ENCODE assay signal across 9 mouse cellular contexts in the genomic region with DNA sequence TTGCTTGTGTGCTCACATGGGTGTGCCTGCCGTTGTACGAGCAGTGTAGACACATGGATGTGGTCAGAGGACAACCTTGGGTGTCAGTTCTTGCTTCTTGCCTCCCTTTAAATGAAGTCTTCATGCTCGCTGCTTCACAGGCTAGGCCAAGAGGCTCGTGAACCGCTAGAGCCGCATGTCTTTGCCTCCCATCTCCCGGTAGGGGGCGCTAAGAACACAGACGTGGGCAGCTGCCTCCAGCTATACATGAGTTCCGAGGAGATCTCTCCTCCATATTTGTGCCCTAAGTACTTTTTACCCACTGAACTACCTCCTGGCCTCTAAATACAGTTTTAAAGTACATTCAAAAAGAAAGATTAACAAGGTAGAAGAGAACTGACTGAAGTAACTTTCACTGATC. TPM values are rescaled to one million over a fixed set of nuclear protein-coding genes. Genes with fewer than 3 reads are reported as not detected.
DNase-seq lines count a peak whose midpoint lies in the region; ATAC-seq and TF ChIP-seq lines count a peak whose summit lies in the region.
"Had no signal": no experiment of that assay in that cellular context is flagged by ENCODE, and none has a peak within 500 bp of the region (broad histone marks: within the 10 kb centered on the region; RNA-seq: fewer than 3 reads in every experiment).

No protein-coding gene starts in this region.

- H3K36me3 ChIP-seq in forebrain, embryonic 14.5 days (ENCODE audit: control insufficient read depth, insufficient read depth, low read length) = no peaks in the 10 kb centered on the region
- H3K36me3 ChIP-seq in lung, embryonic 14.5 days (ENCODE audit: insufficient read depth) = no peaks in the 10 kb centered on the region

- no peak overlapping the region for H3K4me2 ChIP-seq in forebrain, embryonic 14.5 days (ENCODE audit: low read length)
- no peak overlapping the region for H3K4me2 ChIP-seq in lung, embryonic 14.5 days

- H3K4me1 ChIP-seq in forebrain, embryonic 14.5 days (ENCODE audit: control insufficient read depth, insufficient read depth, low read length) = no peaks in the 10 kb centered on the region
- no peaks in the 10 kb centered on the region for H3K4me1 ChIP-seq in lung, embryonic 14.5 days (ENCODE audit: insufficient read depth)

- no peak overlapping the region for H3K4me3 ChIP-seq in forebrain, embryonic 14.5 days (ENCODE audit: low read depth, low read length)
- H3K4me3 ChIP-seq in lung, embryonic 14.5 days (ENCODE audit: low read depth, low read length) = no peak overlapping the region

- intact Hi-C loops in heart, postnatal 36 days (cut with DNase I) = loop anchor here (1.0 to 10.0 kb wide), 2 partner anchors 236 to 634 kb away; no protein-coding TSS in a partner anchor

- H3K9me3 ChIP-seq in forebrain, embryonic 14.5 days (replicated peaks; ENCODE audit: control insufficient read depth, low read length) = no peaks in the 10 kb centered on the region
- H3K9me3 ChIP-seq in lung, embryonic 14.5 days (ENCODE audit: low read depth, low read length) = no peaks in the 10 kb centered on the region

- peak; percentile 94 for TF ChIP-seq CTCF in lung, embryonic 14.5 days (IDR thresholded peaks at IDR 0.05; ENCODE audit: low read depth)

- no peak overlapping the region for H3K27ac ChIP-seq in forebrain, embryonic 14.5 days (ENCODE audit: low read depth, low read length)
- no peak overlapping the region for H3K27ac ChIP-seq in lung, embryonic 14.5 days (ENCODE audit: low read depth)
- H3K27ac ChIP-seq: macrophage had no signal

- no peak overlapping the region for H3K9ac ChIP-seq in forebrain, embryonic 14.5 days (ENCODE audit: low read length)
- H3K9ac ChIP-seq in lung, embryonic 14.5 days = no peak overlapping the region

- peak; percentile 71 for ATAC-seq in cerebellum, adult (ENCODE audit: insufficient number of reproducible peaks, low FRiP score, low TSS enrichment)
- ATAC-seq in forebrain, embryonic 14.5 days = peak; percentile 80
- peak; percentile 80 for ATAC-seq in lung, embryonic 14.5 days (ENCODE audit: insufficient read depth)

- WGBS in forebrain, embryonic 14.5 days = 12% methylated on average over 10 of the region's 10 CpGs
- WGBS in lung, embryonic 14.5 days = 12% methylated on average over 10 of the region's 10 CpGs

- H3K27me3 ChIP-seq in forebrain, embryonic 14.5 days (replicated peaks; ENCODE audit: control insufficient read depth, insufficient read depth, low read length) = no peaks in the 10 kb centered on the region
- no peaks in the 10 kb centered on the region for H3K27me3 ChIP-seq in lung, embryonic 14.5 days (ENCODE audit: insufficient read depth, low read length)

- peak; percentile 65 for DNase-seq in MEL-GATA-1-ER (ENCODE audit: extremely low read depth, low read depth)
- DNase-seq in forebrain, embryonic 14.5 days (ENCODE audit: low spot score) = peak; percentile 91
- DNase-seq in heart, postnatal 36 days = peak; percentile 77 to 79
- peak; percentile 43 to 69 for DNase-seq in layer of hippocampus, adult 8-10 months (ENCODE audit: low spot score in 2 of 2)
- peak; percentile 96 for DNase-seq in lung, embryonic 14.5 days
- DNase-seq in right cerebral cortex, adult 18-20 months = peak; percentile 72
- DNase-seq in thymus, postnatal 4 days = peak; percentile 84

RNA-seq across cellular contexts. Expression of a gene that starts 16.7 kb away (rescaled TPM):
- 5.4 and 5.9 TPM in 2 replicates for polyA plus RNA-seq in forebrain, embryonic 14.5 days (2014; fragmentation: Nextera tagmentation; extraction: Ambion mirVana)
- 1 to 10 TPM; 1.4 to 3.9 TPM for total RNA-seq in heart, postnatal 36 days (2021)
- not detected for total RNA-seq in layer of hippocampus, adult 8-10 months (2022)
- not detected in 2 replicates for polyA plus RNA-seq in lung, embryonic 14.5 days (2014; fragmentation: Nextera tagmentation; extraction: Ambion mirVana)
- polyA plus RNA-seq: macrophage had no signal
